Mouse (Mus musculus): ENCODE results near the gene Zfp148. TPM values are rescaled to one million over a fixed set of nuclear protein-coding genes. Genes with fewer than 3 reads are reported as not detected.

Zfp148 gene
- total RNA-seq, 1 experiment from 2014 or later: 33.5 TPM

DNA sequence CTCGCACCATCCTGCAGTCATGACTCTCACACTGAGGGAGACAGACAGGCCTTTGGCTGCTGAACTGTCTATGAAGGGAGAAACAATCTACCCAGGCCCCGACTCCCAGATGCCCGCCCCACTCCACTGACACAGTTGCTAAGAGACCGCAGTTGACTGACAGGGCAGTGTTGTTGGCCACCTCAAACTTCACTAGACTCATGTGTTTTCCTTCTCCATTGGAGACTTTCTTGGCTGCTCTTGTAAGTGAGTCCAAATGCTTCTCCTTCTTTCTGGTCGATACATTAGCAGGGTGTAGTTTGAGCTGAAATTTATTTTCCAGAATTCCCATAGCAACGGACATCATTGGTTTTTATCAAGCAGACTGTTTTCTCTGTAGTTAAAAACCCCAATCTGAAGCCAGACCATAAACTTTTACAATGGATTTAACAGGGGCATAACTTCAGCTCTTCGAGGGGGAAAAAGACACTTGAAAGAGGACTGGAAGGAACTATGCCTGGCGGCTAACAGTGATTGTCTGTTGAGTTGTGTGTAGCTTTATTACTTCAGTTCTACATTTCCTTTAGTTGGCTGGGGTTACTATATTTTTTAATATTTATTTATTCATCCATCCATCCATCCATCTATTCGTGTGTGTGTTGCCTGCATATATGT lies 173.2 kb downstream of the Zfp148 start:
- no peak for ATAC-seq (replicated peaks in 1 of 2; ENCODE audit: insufficient read depth in 1 of 2, low FRiP score in 2 of 2, low TSS enrichment in 1 of 2, low read depth in 1 of 2, poor library complexity in 2 of 2, severe bottlenecking in 2 of 2)

Other genes starting within 250 kb of the Zfp148 start
- gene Osbpl11, start 195.8 kb upstream of the Zfp148 start, total RNA-seq (2017): 17.5 and 20.2 TPM in 2 replicates
- gene Snx4, start 129.4 kb upstream of the Zfp148 start, total RNA-seq (2017): 82.6 and 101 TPM in 2 replicates
- gene Slc12a8, start 136.5 kb downstream of the Zfp148 start, total RNA-seq (2017): 0.55 TPM in 1 of 2 replicates, not detected in the other